Mouse (Mus musculus) T-helper 17 cell (primary cell): Measurements from ENCODE around the gene Cks1b.

Experiments used
- in situ Hi-C, 2 experiments: fragments of 300-600 bp; cut with MboI, MseI; formaldehyde crosslinking; loops; 1 replicate in 1 of 2; 2 replicates in 1 of 2; pipeline ENCODE4 v1.15.1; 2025; ENCODE audit warnings: high pct_unique_total_duplicates in 2 of 2

Gene Cks1b

GRCm38 (mm10) chr3:89396654-89397005 lies 21.6 kb downstream of the Cks1b start:
- in situ Hi-C loops = no loop called here

- in situ Hi-C loops = no loop called here
These were observed 22.2 kb downstream of the Cks1b start for GRCm38 (mm10) chr3:89395806-89396653.

GRCm38 (mm10) chr3:89395419-89395805 lies 22.8 kb downstream of the Cks1b start:
- in situ Hi-C loops = no loop called here

GRCm38 (mm10) chr3:89394894-89395256 lies 23.3 kb downstream of the Cks1b start:
- in situ Hi-C loops = no loop called here

- in situ Hi-C loops = no loop called here
These were observed 23.9 kb downstream of the Cks1b start, which contains the start of gene Zbtb7b for GRCm38 (mm10) chr3:89394006-89394893. Gene Zbtb7b, minus strand, starts transcription at chr3:89394776.

GRCm38 (mm10) chr3:89393605-89394004 lies 24.6 kb downstream of the Cks1b start:
- in situ Hi-C loops = no loop called here

- in situ Hi-C loops = no loop called here
These were observed 25.3 kb downstream of the Cks1b start for GRCm38 (mm10) chr3:89392871-89393311.

- in situ Hi-C loops = no loop called here
These were observed 26.3 kb downstream of the Cks1b start for GRCm38 (mm10) chr3:89391663-89392511.

- in situ Hi-C loops = no loop called here
These were observed 27.2 kb downstream of the Cks1b start for GRCm38 (mm10) chr3:89390699-89391662.

GRCm38 (mm10) chr3:89390111-89390515 lies 28.1 kb downstream of the Cks1b start:
- in situ Hi-C loops = no loop called here

- in situ Hi-C loops = no loop called here
These were observed 29.1 kb downstream of the Cks1b start for GRCm38 (mm10) chr3:89388901-89389740.

- in situ Hi-C loops = no loop called here
These were observed 29.9 kb downstream of the Cks1b start for GRCm38 (mm10) chr3:89388134-89388881.

GRCm38 (mm10) chr3:89387632-89388031 lies 30.6 kb downstream of the Cks1b start:
- in situ Hi-C loops = no loop called here

GRCm38 (mm10) chr3:89386438-89387420 lies 31.5 kb downstream of the Cks1b start:
- in situ Hi-C loops = no loop called here

- in situ Hi-C loops = no loop called here
These were observed 32.7 kb downstream of the Cks1b start for GRCm38 (mm10) chr3:89385451-89385850.

- in situ Hi-C loops = no loop called here
These were observed 33.7 kb downstream of the Cks1b start for GRCm38 (mm10) chr3:89384331-89385076.
